Mouse (Mus musculus) kidney, adult 2 months (tissue): Measurements from ENCODE around the gene Polr2f. TPM values are rescaled to one million over a fixed set of nuclear protein-coding genes. Genes with fewer than 3 reads are reported as not detected.

Source experiments
- DNase-seq: peaks from one replicate; pipeline ENCODE4 v3.0.0; 2021
- H3K27ac ChIP-seq: fragments of 200-500 bp; 2 replicates; pipeline ENCODE4 v1.5.1; 2012; ENCODE audit warnings: low read depth, low read length, control low read depth, inconsistent platforms; ENCODE audit not compliant: insufficient read depth
- H3K27me3 ChIP-seq: fragments of 200-500 bp; replicated peaks from 2 replicates; pipeline ENCODE4 v1.6.1; 2012; ENCODE audit warnings: mild to moderate bottlenecking, moderate library complexity, low read length, inconsistent platforms; ENCODE audit not compliant: control insufficient read depth, insufficient read depth
- H3K36me3 ChIP-seq: fragments of 200-500 bp; 2 replicates; pipeline ENCODE4 v1.6.1; 2012; ENCODE audit warnings: mild to moderate bottlenecking, moderate library complexity, low read length, inconsistent platforms; ENCODE audit not compliant: control insufficient read depth, insufficient read depth
- H3K4me1 ChIP-seq: fragments of 200-500 bp; 2 replicates; pipeline ENCODE4 v1.6.1; 2011; ENCODE audit warnings: low read length; ENCODE audit not compliant: control insufficient read depth, insufficient read depth
- H3K4me3 ChIP-seq: fragments of 200-500 bp; 2 replicates; pipeline ENCODE4 v1.5.1; 2011; ENCODE audit warnings: mild to moderate bottlenecking, low read depth, low read length, control low read depth; ENCODE audit not compliant: insufficient read depth
- CTCF ChIP-seq: fragments of 200-500 bp; conservative IDR thresholded peaks from 2 replicates; pipeline ENCODE4 v1.5.1; 2011; ENCODE audit warnings: low read depth, mild to moderate bottlenecking, control low read depth, low read length, moderate library complexity, mixed read lengths; ENCODE audit not compliant: insufficient read depth, insufficient read length
- POLR2A ChIP-seq: fragments of 200-500 bp; IDR thresholded peaks from one replicate; pipeline ENCODE4 v1.6.1; 2011; ENCODE audit warnings: low read depth, low read length, control low read depth
- whole genome bisulfite sequencing: fragments of 180-500 bp; shearing (Covaris S2); methylation state at CpG from one replicate; pipeline ENCODE4 v1.1.7; 2018; 5-methylcytosine and 5-hydroxymethylcytosine counted together
- polyA plus RNA-seq: library from polyadenylated mRNA; depleted of rRNA; stranded (reverse); fragments of >200 nt; gene quantifications from 2 replicates; pipeline ENCODE4 v1.2.3, GENCODE M21; 2012

The Polr2f gene
- polyA plus RNA-seq, 1 experiment = 74.9 TPM

DNA sequence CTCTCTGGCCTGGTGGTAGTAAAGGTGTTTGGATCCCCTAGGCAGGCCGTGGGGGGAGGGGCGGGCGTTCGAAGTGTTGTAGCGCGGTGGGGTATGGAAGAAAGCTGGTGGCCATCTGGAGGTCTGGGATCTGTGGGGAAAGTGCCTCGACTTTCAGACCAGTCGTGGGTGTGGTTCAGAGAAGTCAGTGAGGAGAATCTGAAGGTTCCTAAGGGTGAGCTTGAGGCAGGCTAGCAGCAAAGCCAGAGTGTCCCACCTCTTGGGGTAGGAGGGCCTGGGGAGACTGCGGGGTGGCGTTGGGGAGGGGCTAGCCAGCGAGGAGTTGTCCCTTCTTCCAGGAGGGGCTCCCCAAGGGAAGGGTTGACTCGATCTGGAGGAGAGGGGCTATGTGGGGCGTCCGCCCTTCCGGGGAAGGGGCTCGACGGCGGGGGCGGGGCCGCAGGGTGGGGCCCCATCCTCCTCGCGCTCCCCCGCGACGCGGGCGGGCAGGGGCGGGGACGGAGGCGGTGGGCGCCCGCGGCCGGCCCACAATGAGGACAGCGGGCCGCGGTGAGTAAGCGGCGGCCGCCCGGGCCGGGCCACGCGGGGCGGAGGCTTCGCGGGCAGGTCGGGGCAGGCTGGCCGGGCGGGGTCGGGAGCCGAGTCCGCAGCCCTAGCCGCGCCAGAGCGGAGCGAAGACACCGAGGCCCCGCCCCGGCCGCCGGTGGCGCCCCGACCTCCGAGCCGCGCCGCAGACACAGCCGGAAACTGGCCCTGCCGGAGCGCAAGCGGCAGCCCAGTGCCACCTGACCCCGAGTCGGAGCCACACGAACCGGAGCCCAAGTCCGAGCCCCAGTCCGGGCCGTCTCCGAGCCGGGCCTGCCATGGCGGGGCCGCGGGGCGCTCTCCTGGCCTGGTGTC is 32.1 kb upstream of the Polr2f start, which contains the start of gene Micall1:
Gene Micall1 (plus strand): TSS at position 478 of the 900 bp plus-strand sequence.
- no peak for TF ChIP-seq POLR2A
- no peak for TF ChIP-seq CTCF
- Histone ChIP-seq H3K4me1 (peaks cover 12% of the 10 kb centered on the region), H3K36me3 (no peaks in the 10 kb centered on the region), H3K4me3 (peak within 1 kb of the TSS; percentile 93), H3K27me3 (no peaks in the 10 kb centered on the region), H3K27ac (peak within 1 kb of the TSS; percentile 90)
- peak; percentile 88 for DNase-seq
- under 1% methylated on average over 54 of the region's 85 CpGs for WGBS

GRCm38 (mm10) chr15:79109321-79109934 is 31.4 kb upstream of the Polr2f start:
- Histone ChIP-seq H3K4me1 (peaks cover 12% of the 10 kb centered on the region), H3K27me3 (no peaks in the 10 kb centered on the region), H3K27ac (peak overlapping the region; percentile 90), H3K4me3 (peak overlapping the region; percentile 93), H3K36me3 (no peaks in the 10 kb centered on the region)
- 1% methylated on average over 46 of the region's 46 CpGs for WGBS
- no peak for DNase-seq
- TF ChIP-seq POLR2A = no peak
- no peak for TF ChIP-seq CTCF

- peak overlapping the region; percentile 90 for H3K27ac ChIP-seq
- no peaks in the 10 kb centered on the region for H3K36me3 ChIP-seq
- TF ChIP-seq CTCF (no peak), POLR2A (no peak)
- no peak for DNase-seq
- peak overlapping the region; percentile 93 for H3K4me3 ChIP-seq
- H3K4me1 ChIP-seq = peaks cover 12% of the 10 kb centered on the region
- no peaks in the 10 kb centered on the region for H3K27me3 ChIP-seq
- 25% methylated on average over 9 of the region's 9 CpGs for WGBS
These were observed 30.8 kb upstream of the Polr2f start for GRCm38 (mm10) chr15:79110031-79110430.

- H3K27ac ChIP-seq = peak overlapping the region; percentile 90
- WGBS = 62% methylated on average over 2 of the region's 2 CpGs
- H3K27me3 ChIP-seq = no peaks in the 10 kb centered on the region
These were observed 30.3 kb upstream of the Polr2f start for GRCm38 (mm10) chr15:79110528-79110927.

GRCm38 (mm10) chr15:79111774-79112173 is 29.0 kb upstream of the Polr2f start:
- Histone ChIP-seq H3K36me3 (no peaks in the 10 kb centered on the region; the same call in 1 of the 2 replicates), H3K27ac (peak overlapping the region; percentile 40; the same call in 1 of the 2 replicates), H3K27me3 (no peaks in the 10 kb centered on the region), H3K4me3 (no peak overlapping the region), H3K4me1 (peaks cover 12% of the 10 kb centered on the region)
- DNase-seq = peak; percentile 66
- no peak for TF ChIP-seq CTCF
- TF ChIP-seq POLR2A = no peak
- 48% methylated on average over 4 of the region's 4 CpGs for WGBS

More at GRCm38 (mm10) chr15:79110528-79110927, 30.3 kb upstream of the Polr2f start:
- no peaks in the 10 kb centered on the region for H3K36me3 ChIP-seq
- peak overlapping the region; percentile 93 for H3K4me3 ChIP-seq
- DNase-seq = no peak
- TF ChIP-seq POLR2A (no peak), CTCF (no peak)
- peaks cover 12% of the 10 kb centered on the region for H3K4me1 ChIP-seq

- no peak for TF ChIP-seq CTCF
- TF ChIP-seq POLR2A = no peak
- Histone ChIP-seq H3K27ac (no peak overlapping the region), H3K4me1 (peaks cover 12% of the 10 kb centered on the region), H3K4me3 (no peak overlapping the region), H3K27me3 (no peaks in the 10 kb centered on the region), H3K36me3 (no peaks in the 10 kb centered on the region; the same call in 1 of the 2 replicates)
- 51% methylated on average over 5 of the region's 5 CpGs for WGBS
- DNase-seq = peak; percentile 45
These were observed 25.5 kb upstream of the Polr2f start for GRCm38 (mm10) chr15:79115276-79115675.

GRCm38 (mm10) chr15:79119491-79119890 is 21.3 kb upstream of the Polr2f start:
- no peak overlapping the region for H3K4me3 ChIP-seq
- no peaks in the 10 kb centered on the region for H3K27me3 ChIP-seq
- H3K27ac ChIP-seq = no peak overlapping the region
- H3K36me3 ChIP-seq = no peaks in the 10 kb centered on the region; the same call in 1 of the 2 replicates
- no peaks in the 10 kb centered on the region for H3K4me1 ChIP-seq
- 81% methylated on average over 9 of the region's 9 CpGs for WGBS
- DNase-seq = no peak
- TF ChIP-seq POLR2A (no peak), CTCF (no peak)
